Mouse (Mus musculus): ENCODE measurements around the gene Gabrr3. TPM values are rescaled to one million over a fixed set of nuclear protein-coding genes. Genes with fewer than 3 reads are reported as not detected.

Gene Gabrr3
- polyA plus RNA-seq, 1 experiment from 2014 or later = not detected

Other genes starting within 250 kb of the Gabrr3 start
- not detected in 2 replicates for gene Olfr196, start 236.9 kb upstream of the Gabrr3 start, polyA plus RNA-seq (2014; fragmentation: Nextera tagmentation; extraction: Ambion mirVana)
- gene Olfr198, start 203.8 kb upstream of the Gabrr3 start, polyA plus RNA-seq (2014; fragmentation: Nextera tagmentation; extraction: Ambion mirVana) = not detected in 2 replicates
- not detected in 2 replicates for gene Olfr199, start 187.6 kb upstream of the Gabrr3 start, polyA plus RNA-seq (2014; fragmentation: Nextera tagmentation; extraction: Ambion mirVana)
- gene Olfr201, start 134.7 kb upstream of the Gabrr3 start, polyA plus RNA-seq (2014; fragmentation: Nextera tagmentation; extraction: Ambion mirVana) = not detected in 2 replicates
- gene Olfr202, start 120.5 kb upstream of the Gabrr3 start, polyA plus RNA-seq (2014; fragmentation: Nextera tagmentation; extraction: Ambion mirVana) = not detected in 2 replicates
- gene Olfr203, start 108.5 kb upstream of the Gabrr3 start, polyA plus RNA-seq (2014; fragmentation: Nextera tagmentation; extraction: Ambion mirVana) = not detected in 2 replicates
- gene Olfr204, start 89.1 kb upstream of the Gabrr3 start, polyA plus RNA-seq (2014; fragmentation: Nextera tagmentation; extraction: Ambion mirVana) = not detected in 2 replicates
- not detected in 2 replicates for gene Olfr205, start 76.2 kb upstream of the Gabrr3 start, polyA plus RNA-seq (2014; fragmentation: Nextera tagmentation; extraction: Ambion mirVana)
- gene Olfr206, start 58.1 kb upstream of the Gabrr3 start, polyA plus RNA-seq (2014; fragmentation: Nextera tagmentation; extraction: Ambion mirVana) = not detected in 2 replicates
- not detected in 2 replicates for gene Olfr209, start 43.3 kb upstream of the Gabrr3 start, polyA plus RNA-seq (2014; fragmentation: Nextera tagmentation; extraction: Ambion mirVana)
- gene Riox2, start 64.4 kb downstream of the Gabrr3 start, polyA plus RNA-seq (2014; fragmentation: Nextera tagmentation; extraction: Ambion mirVana) = 29.4 and 30.1 TPM in 2 replicates
- 19.7 and 19.8 TPM in 2 replicates for gene Crybg3, start 193.6 kb downstream of the Gabrr3 start, polyA plus RNA-seq (2014; fragmentation: Nextera tagmentation; extraction: Ambion mirVana)
- 20.8 and 24.6 TPM in 2 replicates for gene Arl6, start 232.1 kb downstream of the Gabrr3 start, polyA plus RNA-seq (2014; fragmentation: Nextera tagmentation; extraction: Ambion mirVana)